Mouse (Mus musculus) brain, embryonic 14.5 days (tissue): ENCODE data around the gene Ap2a1.

ENCODE experiments used
- CTCF ChIP-seq: fragments of 200-500 bp; IDR thresholded peaks from 2 replicates; pipeline ENCODE4 v1.5.1; 2012; ENCODE audit warnings: inconsistent platforms, mild to moderate bottlenecking, moderate library complexity, borderline replicate concordance; ENCODE audit not compliant: insufficient read depth, insufficient read length; ENCODE audit errors: extremely low read depth
- POLR2A ChIP-seq: fragments of 200-500 bp; IDR thresholded peaks from 2 replicates; pipeline ENCODE4 v1.6.1; 2012; ENCODE audit warnings: mild to moderate bottlenecking, inconsistent platforms, borderline replicate concordance; ENCODE audit not compliant: poor library complexity, insufficient read depth, insufficient read length, severe bottlenecking; ENCODE audit errors: extremely low read depth

GRCm38 (mm10) chr7:44964990-44965389, 35.7 kb upstream of the Ap2a1 start:
- TF ChIP-seq CTCF (no peak), POLR2A (no peak)
